In the genomic region with DNA sequence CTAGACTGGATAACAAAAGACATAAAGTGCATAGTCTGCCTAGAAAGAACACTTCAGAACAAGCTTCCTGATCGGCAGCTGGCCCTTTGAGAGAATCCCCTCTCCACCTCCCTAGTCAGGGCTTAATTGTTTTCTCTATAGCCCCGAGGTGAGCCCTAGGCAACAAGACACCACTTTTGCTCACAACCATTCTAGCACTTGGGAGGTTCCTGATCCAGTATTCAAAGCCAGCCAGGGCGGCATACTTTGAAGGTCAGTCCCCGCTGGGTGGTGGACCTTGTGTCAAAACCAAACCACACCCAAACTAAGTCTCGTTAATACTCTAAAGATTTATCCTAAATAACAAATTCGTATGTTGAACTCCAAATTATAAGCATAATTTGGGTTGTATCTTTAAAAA, we compare ENCODE assay signal across 8 mouse cellular contexts. TPM values are rescaled to one million over a fixed set of nuclear protein-coding genes. Genes with fewer than 3 reads are reported as not detected.
A peak's percentile ranks its signal among the peaks of the same experiment; 100 is the strongest.
DNase-seq lines count a peak whose midpoint lies in the region; ATAC-seq and TF ChIP-seq lines count a peak whose summit lies in the region.

No protein-coding gene starts in this region.

- ATAC-seq in embryonic facial prominence, embryonic 12.5 days (ENCODE audit: insufficient number of reproducible peaks, insufficient read depth, low FRiP score, low TSS enrichment): no peak
- no peak for ATAC-seq in intestine, postnatal 0 days
- ATAC-seq in neural tube, embryonic 13.5 days (ENCODE audit: low read depth): peak; percentile 36; the same call in 1 of the 2 replicates
- ATAC-seq in megakaryocyte progenitor cell, adult 5-6 weeks (replicated peaks; ENCODE audit: poor library complexity): no peak

- DNase-seq in left cerebral cortex, adult 2 months (ENCODE audit: extremely low spot score in 1 of 2, low spot score in 2 of 2): no peak
- DNase-seq in left cerebral cortex, postnatal 14 days (ENCODE audit: low spot score in 2 of 2): no peak
- DNase-seq in layer of hippocampus, adult 18-20 months (ENCODE audit: low spot score in 2 of 2): no peak
- no peak for DNase-seq in cerebellum, adult 11 months

- no peak overlapping the region for H3K9ac ChIP-seq in embryonic facial prominence, embryonic 12.5 days
- H3K9ac ChIP-seq in intestine, postnatal 0 days (ENCODE audit: low read depth, low read length): no peak overlapping the region
- peak overlapping the region; percentile 86; the same call in 1 of the 2 replicates for H3K9ac ChIP-seq in neural tube, embryonic 13.5 days

- H3K27ac ChIP-seq in left cerebral cortex, adult 2 months: no peak overlapping the region
- 0 out of 2 replicates have a peak overlapping the region, but pooled peaks have one; percentile 63 for H3K27ac ChIP-seq in embryonic facial prominence, embryonic 12.5 days
- no peak overlapping the region for H3K27ac ChIP-seq in intestine, postnatal 0 days (ENCODE audit: low read depth, low read length)
- H3K27ac ChIP-seq in neural tube, embryonic 13.5 days (replicated peaks): no peak overlapping the region

- H3K9me3 ChIP-seq in embryonic facial prominence, embryonic 12.5 days: no peaks in the 10 kb centered on the region
- H3K9me3 ChIP-seq in intestine, postnatal 0 days (ENCODE audit: control insufficient read depth): no peaks in the 10 kb centered on the region
- no peaks in the 10 kb centered on the region for H3K9me3 ChIP-seq in neural tube, embryonic 13.5 days

- WGBS in embryonic facial prominence, embryonic 12.5 days: 19% methylated on average over 6 of the region's 6 CpGs
- 25% methylated on average over 6 of the region's 6 CpGs for WGBS in intestine, postnatal 0 days
- 15% methylated on average over 6 of the region's 6 CpGs for WGBS in neural tube, embryonic 13.5 days

- TF ChIP-seq CTCF in left cerebral cortex, adult 2 months (IDR thresholded peaks at IDR 0.05): no peak
- no peak for TF ChIP-seq CTCF in intestine, postnatal 0 days (IDR thresholded peaks at IDR 0.05; ENCODE audit: low read depth)

- intact Hi-C loops in left cerebral cortex, adult 2 months (cut with DNase I): loop anchor here (5.0 to 10.0 kb wide), 2 partner anchors 126 to 677 kb away; a partner anchor contains a TSS
- intact Hi-C loops in left cerebral cortex, postnatal 14 days (cut with DNase I): loop anchor here (5.0 to 10.0 kb wide), 3 partner anchors 126 to 759 kb away; a partner anchor contains a TSS

- peak overlapping the region; percentile 75 for H3K4me3 ChIP-seq in left cerebral cortex, adult 2 months
- H3K4me3 ChIP-seq in embryonic facial prominence, embryonic 12.5 days: peak overlapping the region; percentile 57
- peak overlapping the region; percentile 62 for H3K4me3 ChIP-seq in intestine, postnatal 0 days (ENCODE audit: low read depth, low read length)
- peak overlapping the region; percentile 76 for H3K4me3 ChIP-seq in neural tube, embryonic 13.5 days

- H3K4me1 ChIP-seq in embryonic facial prominence, embryonic 12.5 days: peaks cover 18% of the 10 kb centered on the region
- H3K4me1 ChIP-seq in intestine, postnatal 0 days (replicated peaks; ENCODE audit: control insufficient read depth, insufficient read depth, low read length): no peaks in the 10 kb centered on the region
- H3K4me1 ChIP-seq in neural tube, embryonic 13.5 days (replicated peaks): peaks cover 28% of the 10 kb centered on the region

- H3K27me3 ChIP-seq in embryonic facial prominence, embryonic 12.5 days: no peaks in the 10 kb centered on the region
- H3K27me3 ChIP-seq in intestine, postnatal 0 days (replicated peaks; ENCODE audit: control insufficient read depth, insufficient read depth, low read length): no peaks in the 10 kb centered on the region
- H3K27me3 ChIP-seq in neural tube, embryonic 13.5 days: no peaks in the 10 kb centered on the region

- H3K36me3 ChIP-seq in embryonic facial prominence, embryonic 12.5 days: no peaks in the 10 kb centered on the region
- H3K36me3 ChIP-seq in intestine, postnatal 0 days (ENCODE audit: control insufficient read depth, insufficient read depth): no peaks in the 10 kb centered on the region
- no peaks in the 10 kb centered on the region for H3K36me3 ChIP-seq in neural tube, embryonic 13.5 days

- H3K4me2 ChIP-seq in embryonic facial prominence, embryonic 12.5 days (replicated peaks): peak overlapping the region; percentile 70
- peak overlapping the region; percentile 75 for H3K4me2 ChIP-seq in intestine, postnatal 0 days (replicated peaks; ENCODE audit: low read depth)
- H3K4me2 ChIP-seq in neural tube, embryonic 13.5 days: peak overlapping the region; percentile 85

RNA-seq across cellular contexts. Expression of a gene that starts 38.6 kb away (rescaled TPM):
- 1 to 10 TPM; 8.0 to 9.1 TPM for total RNA-seq in left cerebral cortex, adult 2 months (2021)
- 10 to 100 TPM in 1 of 2 experiments, 1 to 10 TPM in 1; 9.7 to 10.1 TPM for total RNA-seq in left cerebral cortex, postnatal 14 days (2021)
- polyA plus RNA-seq in embryonic facial prominence, embryonic 12.5 days (2016; fragmentation: Nextera tagmentation; extraction: Ambion mirVana): 1.2 and 2.1 TPM in 2 replicates
- polyA plus RNA-seq in intestine, postnatal 0 days (2015; fragmentation: Nextera tagmentation; extraction: Ambion mirVana): 0.50 and 0.57 TPM in 2 replicates
- polyA plus RNA-seq in neural tube, embryonic 13.5 days (2015; fragmentation: Nextera tagmentation; extraction: Ambion mirVana): 7.4 and 11.1 TPM in 2 replicates
- total RNA-seq in layer of hippocampus, adult 18-20 months (2021): 1 to 10 TPM; 4.6 to 6.4 TPM
- total RNA-seq in megakaryocyte progenitor cell, adult 5-6 weeks (2015): 0.56 and 3.5 TPM in 2 replicates
- total RNA-seq in megakaryocyte progenitor cell, adult 5-6 weeks (2017): 2.6 and 2.8 TPM in 2 replicates

RNA-seq across cellular contexts. Expression of a gene that starts 39.1 kb away (rescaled TPM):
- 10 to 100 TPM; 10.3 to 15.0 TPM for total RNA-seq in left cerebral cortex, adult 2 months (2021)
- total RNA-seq in left cerebral cortex, postnatal 14 days (2021): 10 to 100 TPM; 13.8 to 18.0 TPM
- polyA plus RNA-seq in embryonic facial prominence, embryonic 12.5 days (2016; fragmentation: Nextera tagmentation; extraction: Ambion mirVana): 51.3 and 54.1 TPM in 2 replicates
- polyA plus RNA-seq in intestine, postnatal 0 days (2015; fragmentation: Nextera tagmentation; extraction: Ambion mirVana): 56.1 and 57.3 TPM in 2 replicates
- polyA plus RNA-seq in neural tube, embryonic 13.5 days (2015; fragmentation: Nextera tagmentation; extraction: Ambion mirVana): 26.9 and 31.0 TPM in 2 replicates
- 10 to 100 TPM; 11.2 to 11.8 TPM for total RNA-seq in layer of hippocampus, adult 18-20 months (2021)
- 88.0 and 100 TPM in 2 replicates for total RNA-seq in megakaryocyte progenitor cell, adult 5-6 weeks (2015)
- total RNA-seq in megakaryocyte progenitor cell, adult 5-6 weeks (2017): 66.3 and 75.4 TPM in 2 replicates
